Mouse (Mus musculus) G1E-ER4 (cell line): Measurements from ENCODE around the gene Sntg2. TPM values are rescaled to one million over a fixed set of nuclear protein-coding genes. Genes with fewer than 3 reads are reported as not detected.

ENCODE experiments used
- GATA1 ChIP-seq: IDR thresholded peaks from one replicate; pipeline ENCODE4 v1.8.0; 2012; ENCODE audit warnings: low read length, inconsistent platforms
- polyA plus RNA-seq: library from polyadenylated mRNA; stranded (reverse); fragments of >175 nt; gene quantifications from 2 replicates; pipeline ENCODE4 v1.2.3, GENCODE M21; 2012

Gene Sntg2
- polyA plus RNA-seq, 1 experiment: not detected

GRCm38 (mm10) chr12:30244194-30244593, 129.0 kb downstream of the Sntg2 start:
- TF ChIP-seq GATA1: no peak

- no peak for TF ChIP-seq GATA1
Observed at GRCm38 (mm10) chr12:30240891-30241290, 132.3 kb downstream of the Sntg2 start.

- no peak for TF ChIP-seq GATA1
Observed at GRCm38 (mm10) chr12:30234940-30235339, 138.2 kb downstream of the Sntg2 start.

- TF ChIP-seq GATA1: no peak
Observed at GRCm38 (mm10) chr12:30228004-30228403, 145.2 kb downstream of the Sntg2 start.

- no peak for TF ChIP-seq GATA1
Observed at GRCm38 (mm10) chr12:30226247-30226646, 146.9 kb downstream of the Sntg2 start.

GRCm38 (mm10) chr12:30216762-30217441, 156.3 kb downstream of the Sntg2 start:
- TF ChIP-seq GATA1: no peak

- TF ChIP-seq GATA1: no peak
Observed at GRCm38 (mm10) chr12:30214761-30215160, 158.4 kb downstream of the Sntg2 start.

- no peak for TF ChIP-seq GATA1
Observed at GRCm38 (mm10) chr12:30210388-30210787, 162.8 kb downstream of the Sntg2 start.

- no peak for TF ChIP-seq GATA1
Observed at GRCm38 (mm10) chr12:30208527-30208926, 164.6 kb downstream of the Sntg2 start.

- no peak for TF ChIP-seq GATA1
Observed at GRCm38 (mm10) chr12:30208087-30208486, 165.1 kb downstream of the Sntg2 start.

- no peak for TF ChIP-seq GATA1
Observed at GRCm38 (mm10) chr12:30204457-30204856, 168.7 kb downstream of the Sntg2 start.

GRCm38 (mm10) chr12:30202763-30203162, 170.4 kb downstream of the Sntg2 start:
- no peak for TF ChIP-seq GATA1

- no peak for TF ChIP-seq GATA1
Observed at GRCm38 (mm10) chr12:30201031-30201430, 172.1 kb downstream of the Sntg2 start.

- TF ChIP-seq GATA1: no peak
Observed at GRCm38 (mm10) chr12:30200621-30201020, 172.6 kb downstream of the Sntg2 start.

GRCm38 (mm10) chr12:30199735-30200134, 173.4 kb downstream of the Sntg2 start:
- no peak for TF ChIP-seq GATA1

GRCm38 (mm10) chr12:30198250-30198649, 174.9 kb downstream of the Sntg2 start:
- TF ChIP-seq GATA1: no peak

- TF ChIP-seq GATA1: no peak
Observed at GRCm38 (mm10) chr12:30181721-30182120, 191.5 kb downstream of the Sntg2 start.

GRCm38 (mm10) chr12:30179623-30180022, 193.6 kb downstream of the Sntg2 start:
- no peak for TF ChIP-seq GATA1
